Mouse (Mus musculus) brain, adult 2 months (tissue): ENCODE results near the gene Adcy3.

Experiments
- DNase-seq: peaks from one replicate; pipeline ENCODE4 v3.0.0; 2011; ENCODE audit warnings: low read depth, low spot score

Adcy3 gene

GRCm38 (mm10) chr12:4132941-4133846 lies at the start of gene Adcy3:
TSS of gene Adcy3 (plus strand) at chr12:4133103.
- peak; percentile 89 for DNase-seq

GRCm38 (mm10) chr12:4083441-4083840 lies 49.5 kb upstream of the Adcy3 start:
- DNase-seq, result peak; percentile 40

GRCm38 (mm10) chr12:4107383-4107782 lies 25.5 kb upstream of the Adcy3 start:
- DNase-seq, result peak; percentile 85

- DNase-seq, result peak; percentile 38
Measured at GRCm38 (mm10) chr12:4116132-4116531, 16.8 kb upstream of the Adcy3 start.

DNA sequence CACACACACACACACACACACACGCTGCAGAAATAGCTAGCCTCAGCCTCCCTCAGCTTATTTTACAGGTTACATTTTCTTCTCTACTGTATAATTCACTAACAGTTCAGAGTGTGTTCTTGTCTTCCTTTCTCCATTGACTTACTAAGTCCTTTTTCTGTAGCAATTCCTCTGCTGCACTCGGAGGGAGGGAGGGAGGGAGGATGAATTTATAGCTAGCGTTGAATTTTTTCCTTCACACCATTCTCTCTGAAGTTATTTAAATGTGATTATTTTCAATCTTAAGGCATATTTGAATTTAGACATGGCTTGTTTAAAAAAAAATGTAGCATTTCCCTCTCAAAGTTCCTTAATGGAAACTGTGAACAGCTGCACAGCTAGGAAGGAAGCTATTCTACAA lies 15.8 kb upstream of the Adcy3 start:
- peak; percentile 71 for DNase-seq

DNA sequence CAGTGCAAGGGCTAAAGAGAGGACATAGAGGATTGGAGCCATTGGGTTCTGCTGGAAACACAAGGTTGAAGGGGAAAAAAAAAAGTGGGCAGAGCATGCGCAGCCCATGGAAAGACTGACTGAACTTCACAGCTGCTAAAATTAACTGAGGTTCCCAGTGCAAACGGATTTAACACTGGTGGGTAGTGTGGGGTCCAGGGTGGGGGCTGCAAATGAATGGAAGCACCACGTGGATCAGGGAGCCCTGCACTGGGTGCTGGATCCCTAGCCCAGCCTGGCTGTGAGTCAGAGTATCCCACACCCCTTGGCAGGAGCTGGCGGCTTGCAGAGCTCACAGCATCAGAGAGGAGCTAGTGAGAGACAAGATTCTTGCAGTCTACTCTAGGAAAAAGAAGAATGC lies 15.3 kb upstream of the Adcy3 start:
- peak; percentile 89 for DNase-seq

- DNase-seq, result no peak
Measured at GRCm38 (mm10) chr12:4127346-4127745, 5.6 kb upstream of the Adcy3 start.

DNA sequence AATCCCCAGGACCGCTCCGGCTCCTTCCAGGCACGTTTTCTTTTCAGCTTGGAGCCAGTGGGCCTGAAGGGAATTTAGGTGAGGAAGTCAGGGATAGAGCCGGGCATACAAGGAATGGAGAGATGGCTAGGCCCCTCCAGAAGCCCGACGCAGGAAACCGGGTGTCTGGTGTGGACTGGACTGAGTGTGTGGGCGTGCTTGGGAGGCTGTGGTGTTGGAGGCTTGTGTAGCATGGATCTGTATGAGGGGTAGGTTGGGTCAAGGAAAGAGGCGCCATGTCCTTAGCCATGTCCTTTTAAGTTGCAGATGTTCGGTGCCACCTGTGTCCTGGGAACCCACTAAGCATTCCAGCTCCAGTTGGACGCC lies 927 bp downstream of the Adcy3 start:
- peak; percentile 57 for DNase-seq

DNA sequence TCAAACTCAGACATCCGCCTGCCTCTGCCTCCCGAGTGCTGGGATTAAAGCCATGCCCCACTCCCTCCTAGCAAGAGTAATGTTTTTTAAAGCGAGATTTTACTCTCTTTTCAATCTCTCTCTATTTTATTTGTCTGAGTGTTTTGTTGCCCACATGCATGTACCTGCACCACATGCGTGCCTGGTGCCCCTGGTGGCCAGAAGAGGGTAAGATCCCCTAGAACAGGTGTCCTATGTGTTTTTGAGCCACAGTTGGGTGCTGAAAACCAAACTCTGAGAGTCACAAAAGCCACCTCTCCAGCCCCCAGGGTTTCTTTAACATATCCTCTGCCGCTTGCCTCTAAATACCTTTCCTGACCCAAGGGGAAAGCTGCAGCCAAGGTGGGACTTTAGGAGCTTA lies 10.3 kb downstream of the Adcy3 start:
- DNase-seq, result no peak

DNA sequence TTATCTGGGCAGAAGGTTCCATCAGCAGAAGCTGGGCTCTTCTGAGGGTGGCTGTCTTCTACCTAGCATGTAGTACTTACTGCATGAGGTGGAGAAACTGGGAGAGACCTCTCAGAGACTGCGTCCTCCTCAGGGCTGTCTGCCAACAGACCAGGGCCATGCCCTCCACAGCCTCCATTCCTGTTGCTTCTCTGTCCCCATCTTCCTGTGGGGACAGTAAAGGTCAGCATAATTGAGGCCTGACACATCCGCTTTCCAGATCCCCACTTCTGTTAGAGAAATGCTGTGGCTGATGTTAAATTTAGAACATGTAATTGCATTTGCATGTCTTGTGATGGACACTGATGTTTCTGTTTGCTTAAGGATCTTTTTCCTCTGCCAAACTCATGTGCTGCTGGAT lies 18.0 kb downstream of the Adcy3 start:
- peak; percentile 48 for DNase-seq

GRCm38 (mm10) chr12:4151969-4152368 lies 19.1 kb downstream of the Adcy3 start:
- DNase-seq, result no peak

DNA sequence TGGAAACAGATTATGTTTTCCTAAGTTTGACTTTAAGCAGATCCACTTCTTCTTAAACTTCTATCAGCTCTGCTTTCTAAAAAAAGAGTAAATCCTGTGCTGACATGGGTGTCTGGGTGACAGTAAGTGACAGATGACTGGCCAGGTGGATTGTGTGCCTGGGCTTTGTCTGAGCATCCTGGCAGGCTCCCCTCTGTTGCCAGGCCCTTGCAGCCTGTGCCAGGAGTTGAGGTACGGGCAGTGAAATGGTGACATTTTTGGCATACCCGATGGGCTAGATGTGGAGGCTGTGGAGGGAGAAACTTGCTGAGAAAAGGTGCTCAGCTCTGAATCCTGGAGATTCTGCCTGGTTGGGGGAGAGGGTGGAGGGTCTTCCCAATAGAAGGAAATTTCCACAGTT lies 24.6 kb downstream of the Adcy3 start:
- peak; percentile 94 for DNase-seq

GRCm38 (mm10) chr12:4158179-4158578 lies 25.3 kb downstream of the Adcy3 start:
- DNase-seq, result no peak

GRCm38 (mm10) chr12:4158868-4159632 lies 26.1 kb downstream of the Adcy3 start:
- DNase-seq, result no peak

- no peak for DNase-seq
Measured at GRCm38 (mm10) chr12:4160322-4160721, 27.4 kb downstream of the Adcy3 start.

DNA sequence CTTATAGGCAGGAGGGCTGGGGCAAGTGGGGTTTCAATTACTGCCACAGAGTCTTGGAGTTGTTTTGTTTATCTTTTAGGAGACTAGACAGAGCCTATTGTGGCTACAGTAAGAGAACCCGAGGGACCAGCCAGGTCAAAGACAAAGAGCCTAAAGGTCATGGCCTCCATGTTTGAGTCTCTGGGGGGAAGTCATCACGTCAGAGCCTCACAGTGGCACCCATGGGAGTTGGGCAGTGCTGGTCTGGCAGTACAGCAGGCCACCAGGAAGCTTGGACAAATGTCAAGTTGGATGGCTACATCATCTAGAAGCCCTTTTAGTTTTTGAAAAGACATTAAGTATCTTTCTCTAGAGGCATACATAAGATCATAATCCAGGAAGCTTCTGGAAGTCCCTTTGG lies 30.0 kb downstream of the Adcy3 start:
- no peak for DNase-seq

DNA sequence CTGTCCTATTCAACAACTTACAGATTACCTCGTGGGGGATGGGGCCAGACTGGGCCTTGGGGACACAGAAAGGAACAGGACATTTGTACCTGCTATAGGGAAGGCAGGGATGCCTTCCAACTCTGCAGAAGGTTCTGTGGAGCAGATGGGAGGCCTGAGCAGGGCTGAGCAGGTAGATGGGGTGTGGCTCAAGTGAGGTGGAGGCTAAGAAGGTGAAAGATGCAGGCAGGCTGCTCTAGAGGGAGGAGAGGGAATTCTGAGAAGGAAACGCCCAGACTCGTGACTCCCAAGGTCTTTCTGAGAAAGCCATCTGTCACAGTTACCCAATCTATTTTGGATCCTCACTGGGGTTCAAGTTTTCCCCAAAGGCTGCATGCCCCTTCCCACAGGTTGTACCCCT lies 34.1 kb downstream of the Adcy3 start:
- no peak for DNase-seq

DNA sequence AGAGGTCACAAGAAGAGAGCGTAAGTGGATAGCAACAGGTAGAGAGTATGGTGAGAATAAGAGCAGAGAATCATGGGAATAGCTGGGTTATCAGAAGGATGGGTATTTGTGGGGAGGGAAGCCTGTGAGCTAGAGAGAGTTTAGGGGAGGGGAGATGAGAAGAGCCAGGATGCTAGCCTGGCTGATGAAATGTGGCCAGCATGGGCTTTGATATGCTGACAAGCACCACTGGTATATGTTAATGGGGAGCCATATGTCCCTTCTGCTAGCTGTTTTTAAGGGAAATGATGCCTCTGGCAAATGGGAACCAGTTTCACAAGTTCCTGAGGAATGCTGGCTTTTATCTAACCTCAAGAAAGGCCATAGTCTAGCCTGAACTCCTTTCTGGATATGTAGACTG lies 36.2 kb downstream of the Adcy3 start:
- no peak for DNase-seq

DNA sequence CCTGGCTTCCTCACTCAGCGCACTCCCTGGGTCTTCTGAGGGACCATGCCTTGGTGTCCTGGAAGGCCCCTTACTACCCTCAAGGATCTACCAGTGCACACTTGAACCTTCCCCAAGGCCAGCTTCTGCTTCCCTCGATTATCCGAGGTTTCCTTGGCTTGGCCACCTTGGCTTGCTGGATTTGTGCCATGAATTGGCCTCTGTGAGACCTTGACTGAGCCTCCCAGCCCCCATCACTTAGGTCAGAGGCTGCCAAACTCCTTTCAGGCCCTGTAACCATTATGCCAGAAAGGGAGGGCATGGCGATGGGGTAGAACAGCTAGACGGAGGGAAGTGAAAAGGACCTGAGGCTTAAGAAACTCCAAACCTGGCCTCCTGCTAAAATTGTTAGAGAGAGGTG lies 36.7 kb downstream of the Adcy3 start:
- DNase-seq, result no peak

GRCm38 (mm10) chr12:4173108-4173790 lies 40.3 kb downstream of the Adcy3 start:
- peak; percentile 56 for DNase-seq

DNA sequence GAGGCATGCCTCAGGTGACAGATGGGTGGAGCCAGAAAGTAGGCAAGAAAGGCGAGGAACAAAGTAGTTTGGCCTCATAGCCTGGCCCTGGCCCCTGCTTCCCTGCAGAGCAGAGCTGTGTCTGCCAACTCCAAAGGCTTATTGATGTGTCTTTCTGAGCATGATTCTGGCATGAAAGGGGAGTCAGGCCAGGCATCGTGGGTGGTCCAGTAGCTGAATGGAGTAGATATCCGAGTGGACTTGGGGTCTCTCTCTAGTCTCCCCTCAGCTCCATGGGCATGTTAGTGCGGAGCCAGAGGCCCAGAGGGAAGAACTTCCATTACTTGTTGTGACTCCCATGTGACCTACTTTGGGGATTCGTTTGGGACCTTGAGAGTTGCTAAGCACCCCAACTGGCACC lies 45.9 kb downstream of the Adcy3 start:
- DNase-seq, result no peak

GRCm38 (mm10) chr12:4179671-4180233 lies 46.8 kb downstream of the Adcy3 start:
- DNase-seq, result no peak
